Mouse (Mus musculus) CH12.LX (cell line): ENCODE measurements around the gene Map7. TPM values are rescaled to one million over a fixed set of nuclear protein-coding genes. Genes with fewer than 3 reads are reported as not detected.

ENCODE experiments used
- DNase-seq: peaks from one replicate; pipeline ENCODE4 v3.0.0-alpha.2; 2013; ENCODE audit errors: extremely low read depth
- H3K27ac ChIP-seq: 2 replicates; pipeline ENCODE4 v1.5.1; 2012; ENCODE audit warnings: low read depth, mild to moderate bottlenecking, control low read depth, moderate library complexity; ENCODE audit not compliant: insufficient read depth
- H3K27me3 ChIP-seq: replicated peaks from 2 replicates; pipeline ENCODE3; 2012; ENCODE audit warnings: inconsistent platforms
- H3K36me3 ChIP-seq, 2 experiments: replicated peaks in 1 of 2; 2 replicates each; pipeline versions ENCODE3 to v1.6.1; 2012; ENCODE audit warnings: inconsistent platforms in 1 of 2, low read length in 1 of 2, mild to moderate bottlenecking in 1 of 2, mixed read lengths in 1 of 2, moderate library complexity in 1 of 2; ENCODE audit not compliant: control insufficient read depth in 1 of 2, insufficient read depth in 1 of 2
- H3K4me1 ChIP-seq, 2 experiments: 2 replicates each; pipeline ENCODE4 v1.6.1; 2012; ENCODE audit warnings: inconsistent platforms in 1 of 2, moderate library complexity in 1 of 2; ENCODE audit not compliant: insufficient read depth in 2 of 2, control insufficient read depth in 1 of 2
- H3K4me2 ChIP-seq: 2 replicates; pipeline ENCODE4 v1.6.1; 2012; ENCODE audit warnings: low read depth, mild to moderate bottlenecking, control low read depth; ENCODE audit not compliant: poor library complexity, insufficient read depth, severe bottlenecking
- H3K4me3 ChIP-seq, 3 experiments: fragments of 150-350 bp in 1 of 3; sonication (generic) in 1 of 3; replicated peaks in 1 of 3; 2 replicates each; pipeline versions ENCODE3 to v1.5.1; 2011 to 2012; ENCODE audit warnings: low read depth in 2 of 3, low read length in 2 of 3, mild to moderate bottlenecking in 2 of 3, moderate library complexity in 2 of 3, control low read depth in 1 of 3, improper control_type of control experiment in 1 of 3, inconsistent platforms in 1 of 3, mixed read lengths in 1 of 3; ENCODE audit not compliant: poor library complexity in 1 of 3
- H3K79me2 ChIP-seq: replicated peaks from 2 replicates; pipeline ENCODE4 v1.6.1; 2012; ENCODE audit warnings: mild to moderate bottlenecking, moderate library complexity; ENCODE audit not compliant: control insufficient read depth, poor library complexity, insufficient read depth, severe bottlenecking; ENCODE audit errors: extremely low read depth
- H3K9ac ChIP-seq: 2 replicates; pipeline ENCODE4 v1.6.1; 2012; ENCODE audit warnings: low read depth, mild to moderate bottlenecking, control low read depth, moderate library complexity; ENCODE audit not compliant: insufficient read depth
- H3K9me3 ChIP-seq: replicated peaks from 2 replicates; pipeline ENCODE3; 2012; ENCODE audit warnings: low read length, inconsistent platforms, mixed read lengths
- CHD1 ChIP-seq: IDR thresholded peaks from 2 replicates; pipeline ENCODE4 v1.6.1; 2012; ENCODE audit warnings: low read depth, low read length, improper control_type of control experiment, inconsistent platforms
- E2F4 ChIP-seq: IDR thresholded peaks from 2 replicates; pipeline ENCODE4 v1.6.1; 2011; ENCODE audit warnings: low read depth, low read length, improper control_type of control experiment; ENCODE audit not compliant: insufficient replicate concordance
- ELF1 ChIP-seq: IDR thresholded peaks from 2 replicates; pipeline ENCODE4 v1.6.1; 2014; ENCODE audit warnings: low read depth, mild to moderate bottlenecking, inconsistent platforms, low read length, improper control_type of control experiment
- GABPA ChIP-seq: IDR thresholded peaks from 2 replicates; pipeline ENCODE4 v1.6.1; 2012; ENCODE audit warnings: low read depth, low read length, improper control_type of control experiment, inconsistent platforms; ENCODE audit not compliant: insufficient replicate concordance
- KAT2A ChIP-seq: IDR thresholded peaks from 2 replicates; pipeline ENCODE4 v1.6.1; 2012; ENCODE audit warnings: low read length, improper control_type of control experiment, inconsistent platforms; ENCODE audit not compliant: insufficient replicate concordance
- MEF2A ChIP-seq: IDR thresholded peaks from 2 replicates; pipeline ENCODE4 v1.6.1; 2014; ENCODE audit warnings: low read depth, mild to moderate bottlenecking, inconsistent platforms, low read length, improper control_type of control experiment, borderline replicate concordance
- MXI1 ChIP-seq: IDR thresholded peaks from 2 replicates; pipeline ENCODE4 v1.6.1; 2011; ENCODE audit warnings: mild to moderate bottlenecking, low read depth, low read length, improper control_type of control experiment
- NRF1 ChIP-seq: IDR thresholded peaks from 2 replicates; pipeline ENCODE4 v1.6.1; 2014; ENCODE audit warnings: low read depth, mild to moderate bottlenecking, inconsistent platforms, low read length, improper control_type of control experiment, moderate library complexity
- TBP ChIP-seq: conservative IDR thresholded peaks from 2 replicates; pipeline ENCODE4 v1.6.1; 2011; ENCODE audit warnings: low read depth, low read length, improper control_type of control experiment
- ZMIZ1 ChIP-seq: IDR thresholded peaks from 2 replicates; pipeline ENCODE4 v1.6.1; 2012; ENCODE audit warnings: low read depth, mild to moderate bottlenecking, inconsistent platforms, low read length, improper control_type of control experiment
- dilution Hi-C: fragments of 300-500 bp; cut with MboI; formaldehyde crosslinking; loops from 2 replicates; pipeline ENCODE4 v1.14.3; 2020; ENCODE audit warnings: low sequenced_read_pairs; ENCODE audit not compliant: extremely low pct_unique_long_range_greater_than_20kb, extremely low pct_ligation_motif_present
- in situ Hi-C: fragments of 300-500 bp; cut with MboI; formaldehyde crosslinking; loops from 3 replicates; pipeline ENCODE4 v1.14.3; 2019; ENCODE audit warnings: low sequenced_read_pairs, low pct_ligation_motif_present, low pct_unique_long_range_greater_than_20kb, mixed read lengths
- polyA plus RNA-seq: library from polyadenylated mRNA; unstranded; fragments of >175 nt; gene quantifications from 2 replicates; pipeline ENCODE4 v1.2.1, GENCODE M21; 2012; ENCODE audit warnings: low read depth; ENCODE audit not compliant: insufficient read length
- total RNA-seq, 2 experiments: library from RNA; depleted of rRNA; stranded (reverse); fragments of 300-350 nt in 1 of 2; fragments of >200 nt in 1 of 2; gene quantifications; 2 replicates each; pipeline ENCODE4 v1.2.3; 2012 to 2014

Gene Map7
- total and polyA plus RNA-seq, 3 experiments, result 7.4 to 31.1 (median 21.6) TPM

DNA sequence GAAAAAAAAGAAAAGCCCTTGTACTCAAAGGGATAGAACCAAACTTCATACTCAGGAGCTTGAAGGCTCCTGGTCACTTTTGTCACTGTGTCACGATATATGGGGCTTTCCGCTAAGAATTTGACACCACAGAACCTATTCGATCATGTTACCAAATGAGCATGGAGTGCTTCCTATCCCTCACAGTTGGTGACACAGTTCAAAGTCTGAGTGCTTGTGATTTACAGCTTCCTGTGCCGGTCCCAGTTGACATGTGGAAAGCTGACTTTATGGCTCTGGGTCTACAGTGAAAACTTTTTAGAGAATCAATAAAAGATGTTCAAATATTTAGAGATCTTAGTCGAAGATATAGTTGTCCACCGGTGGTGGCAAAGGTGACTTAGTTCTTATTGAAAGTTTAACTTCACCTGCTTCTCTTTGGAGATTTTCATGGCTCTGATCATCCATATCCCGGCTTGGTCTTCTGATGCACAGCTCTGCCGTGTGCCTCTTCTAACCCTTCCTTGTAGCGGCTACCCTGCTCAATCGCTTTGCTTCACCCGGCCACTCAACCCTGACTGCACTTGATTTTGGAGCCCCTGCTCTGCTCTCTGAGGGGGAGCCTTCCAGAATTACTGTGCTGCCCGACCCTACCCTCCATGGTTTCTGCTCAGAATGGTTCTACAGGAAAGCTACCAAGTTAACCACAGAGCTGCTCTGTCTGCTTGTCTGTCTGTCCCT, 15.2 kb upstream of the Map7 start:
- Histone ChIP-seq H3K4me3 (no peak overlapping the region), H3K36me3 (peaks cover 69 to 89% of the 10 kb centered on the region in 2 experiments), H3K79me2 (no peaks in the 10 kb centered on the region), H3K4me1 (no peaks in the 10 kb centered on the region), H3K27ac (no peak overlapping the region), H3K9me3 (no peaks in the 10 kb centered on the region), H3K27me3 (no peaks in the 10 kb centered on the region), H3K4me2 (no peak overlapping the region), H3K9ac (no peak overlapping the region)
- dilution Hi-C loops, result no loop called here
- DNase-seq, result no peak
- TF ChIP-seq ELF1 (no peak), MXI1 (no peak), KAT2A (no peak), TBP (no peak), E2F4 (no peak), CHD1 (no peak), GABPA (no peak), MEF2A (no peak), ZMIZ1 (no peak)
- TF ChIP-seq, all 38 proteins: peak for 0
- in situ Hi-C loops, result loop anchor here (25.0 kb wide), 1 partner anchor 396 kb away; no protein-coding TSS in a partner anchor

DNA sequence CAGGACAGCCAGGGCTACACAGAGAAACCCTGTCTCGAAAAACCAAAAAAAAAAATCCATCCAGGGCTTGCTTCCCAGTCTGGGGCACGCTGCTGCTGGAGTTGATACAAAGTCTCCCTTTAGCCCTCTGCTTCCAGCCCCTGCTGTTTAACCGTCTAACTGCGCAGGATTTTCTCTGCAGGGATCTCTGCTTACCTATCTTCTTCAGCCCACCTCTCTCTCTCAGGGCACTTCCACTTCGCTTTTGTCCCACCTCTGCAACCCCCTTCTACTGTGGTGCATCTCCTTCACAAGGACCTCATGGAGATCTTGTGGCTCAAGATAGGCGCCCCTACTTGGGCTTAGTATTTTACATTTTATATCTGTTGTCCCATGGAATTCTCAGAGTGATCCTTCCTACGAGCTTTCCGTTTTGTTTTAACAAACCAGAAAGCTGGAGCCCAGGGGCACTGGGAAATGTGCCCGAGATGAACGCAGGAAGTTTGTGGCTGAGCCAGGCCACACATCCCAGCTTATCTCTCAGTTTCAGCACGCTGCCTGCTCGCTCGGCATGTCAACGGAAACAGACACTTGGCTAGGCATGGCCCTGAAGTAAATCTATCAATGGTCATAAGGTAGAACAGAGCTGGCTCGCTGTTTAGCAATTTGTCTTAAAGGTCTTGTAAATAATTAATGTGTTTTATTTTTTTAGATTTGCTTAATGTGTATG, 12.8 kb upstream of the Map7 start:
- DNase-seq, result no peak
- no peak overlapping the region for H3K9ac ChIP-seq

DNA sequence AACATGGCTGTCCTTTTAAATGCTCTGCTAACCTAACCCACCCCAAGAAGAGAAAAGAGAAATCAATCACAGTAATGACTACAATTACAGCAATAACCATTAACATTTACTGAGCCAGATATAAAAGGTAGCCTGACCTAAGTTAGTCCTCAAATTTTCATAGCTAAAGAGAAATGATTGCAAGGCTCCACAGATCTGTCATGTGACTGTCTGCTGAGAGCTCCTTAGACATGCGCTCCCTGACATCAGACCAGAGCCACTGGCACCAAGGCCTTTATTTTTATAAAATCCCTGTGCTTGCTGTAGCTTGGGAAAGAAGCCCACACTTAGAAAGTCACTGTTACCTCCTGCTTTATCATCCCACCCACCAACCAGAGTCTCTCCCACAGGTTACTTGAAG, 11.8 kb upstream of the Map7 start:
- dilution Hi-C loops (no loop called here), in situ Hi-C loops (loop anchor here (25.0 kb wide), 1 partner anchor 399 kb away; no protein-coding TSS in a partner anchor)
- H3K4me2 ChIP-seq, result no peak overlapping the region
- H3K9ac ChIP-seq, result no peak overlapping the region
- H3K27me3 ChIP-seq, result no peaks in the 10 kb centered on the region
- no peaks in the 10 kb centered on the region for H3K79me2 ChIP-seq
- H3K4me3 ChIP-seq, result no peak overlapping the region
- no peaks in the 10 kb centered on the region for H3K9me3 ChIP-seq
- no peak for DNase-seq
- peaks cover 76 to 93% of the 10 kb centered on the region in 2 experiments for H3K36me3 ChIP-seq
- H3K4me1 ChIP-seq, result no peaks in the 10 kb centered on the region
- TF ChIP-seq MXI1, result no peak
- H3K27ac ChIP-seq, result no peak overlapping the region

More for the DNA sequence above, 12.8 kb upstream of the Map7 start:
- in situ Hi-C loops, result loop anchor here (25.0 kb wide), 1 partner anchor 398 kb away; no protein-coding TSS in a partner anchor
- Histone ChIP-seq H3K79me2 (no peaks in the 10 kb centered on the region), H3K27me3 (no peaks in the 10 kb centered on the region), H3K27ac (no peak overlapping the region), H3K36me3 (peaks cover 71 to 91% of the 10 kb centered on the region in 2 experiments), H3K4me3 (no peak overlapping the region), H3K4me1 (no peaks in the 10 kb centered on the region), H3K9me3 (no peaks in the 10 kb centered on the region), H3K4me2 (no peak overlapping the region)
- dilution Hi-C loops, result no loop called here
- no peak for TF ChIP-seq NRF1
